Mouse (Mus musculus) heart, adult 2 months (tissue): ENCODE results near the gene Ephx1. TPM values are rescaled to one million over a fixed set of nuclear protein-coding genes. Genes with fewer than 3 reads are reported as not detected.

Source experiments
- DNase-seq, 2 experiments: peaks; one replicate each; pipeline ENCODE4 v3.0.0; 2021
- H3K27ac ChIP-seq: fragments of 200-600 bp; 2 replicates; pipeline ENCODE4 v1.8.1; 2022
- H3K27me3 ChIP-seq: fragments of 200-500 bp; 2 replicates; pipeline ENCODE4 v1.6.1; 2012; ENCODE audit warnings: mild to moderate bottlenecking, low read length, inconsistent platforms, mixed read lengths; ENCODE audit not compliant: control insufficient read depth, insufficient read depth
- H3K36me3 ChIP-seq: fragments of 200-500 bp; 2 replicates; pipeline ENCODE4 v1.6.1; 2012; ENCODE audit warnings: low read length, inconsistent platforms; ENCODE audit not compliant: control insufficient read depth, insufficient read depth
- H3K4me1 ChIP-seq: fragments of 200-500 bp; 2 replicates; pipeline ENCODE4 v1.6.1; 2011; ENCODE audit warnings: low read length; ENCODE audit not compliant: control insufficient read depth, insufficient read depth
- H3K4me3 ChIP-seq: fragments of 200-600 bp; 2 replicates; pipeline ENCODE4 v1.8.1; 2022
- H3K79me2 ChIP-seq: fragments of 200-500 bp; replicated peaks from 2 replicates; pipeline ENCODE4 v1.6.1; 2012; ENCODE audit warnings: mild to moderate bottlenecking, inconsistent platforms, low read length, moderate library complexity, mixed read lengths; ENCODE audit not compliant: control insufficient read depth, insufficient read depth
- H3K9ac ChIP-seq: fragments of 200-500 bp; 2 replicates; pipeline ENCODE4 v1.6.1; 2012; ENCODE audit warnings: low read depth, mild to moderate bottlenecking, control low read depth, inconsistent platforms, low read length, mixed read lengths
- CTCF ChIP-seq: fragments of 200-600 bp; IDR thresholded peaks from 2 replicates; pipeline ENCODE4 v1.8.1; 2022; ENCODE audit warnings: antibody characterized with exemption, mild to moderate bottlenecking, moderate library complexity
- EP300 ChIP-seq: fragments of 200-500 bp; IDR thresholded peaks from 2 replicates; pipeline ENCODE4 v1.6.1; 2011; ENCODE audit warnings: low read depth, low read length, control low read depth; ENCODE audit not compliant: insufficient read depth
- POLR2A ChIP-seq: fragments of 200-500 bp; IDR thresholded peaks from 2 replicates; pipeline ENCODE4 v1.6.1; 2011; ENCODE audit warnings: mild to moderate bottlenecking, low read depth, low read length, control low read depth; ENCODE audit not compliant: insufficient read depth
- whole genome bisulfite sequencing: fragments of 180-500 bp; shearing (Covaris S2); methylation state at CpG from one replicate; pipeline ENCODE4 v1.1.7; 2018; 5-methylcytosine and 5-hydroxymethylcytosine counted together
- intact Hi-C: fragments of 180-260 bp; cut with DNase I; formaldehyde crosslinking; loops from one replicate; pipeline ENCODE4 v1.15.1; 2025
- polyA plus RNA-seq: library from polyadenylated mRNA; depleted of rRNA; stranded (reverse); fragments of >200 nt; gene quantifications from 2 replicates; pipeline ENCODE4 v1.2.3, GENCODE M21; 2012
- total RNA-seq, 2 experiments: library from RNA; stranded (reverse); gene quantifications; 2 replicates each; pipeline ENCODE4 v1.2.3; 2021

Gene Ephx1
- total and polyA plus RNA-seq, 3 experiments, result 29.8 to 41.1 (median 40.4) TPM

GRCm38 (mm10) chr1:181015558-181015957 lies 5.1 kb downstream of the Ephx1 start:
- H3K27me3 ChIP-seq, result no peaks in the 10 kb centered on the region
- intact Hi-C loops, result loop anchor here (5.0 kb wide), 1 partner anchor 1213 kb away; the partner anchor contains the start of genes Ahctf1 and Gm10518
- TF ChIP-seq CTCF (no peak), EP300 (no peak), POLR2A (peak; percentile 66)
- peaks cover 3% of the 10 kb centered on the region for H3K36me3 ChIP-seq
- H3K27ac ChIP-seq, result peak overlapping the region; percentile 92
- H3K4me1 ChIP-seq, result peaks cover 21% of the 10 kb centered on the region
- peak overlapping the region; percentile 69; the same call in 1 of the 2 replicates for H3K4me3 ChIP-seq
- H3K79me2 ChIP-seq, result no peaks in the 10 kb centered on the region
- DNase-seq, result peak; percentile 82 to 89
- H3K9ac ChIP-seq, result peak overlapping the region; percentile 42; the same call in 1 of the 2 replicates

- Histone ChIP-seq H3K27ac (peak overlapping the region; percentile 92), H3K9ac (peak overlapping the region; percentile 42; the same call in 1 of the 2 replicates), H3K27me3 (no peaks in the 10 kb centered on the region), H3K4me3 (peak overlapping the region; percentile 5; the same call in 1 of the 2 replicates), H3K79me2 (no peaks in the 10 kb centered on the region), H3K36me3 (peaks cover 3% of the 10 kb centered on the region), H3K4me1 (peaks cover 26% of the 10 kb centered on the region)
- 37% methylated on average over 6 of the region's 6 CpGs for WGBS
- TF ChIP-seq EP300 (0 out of 2 replicates have a peak, but pooled peaks have one; percentile 42), POLR2A (peak; percentile 41; the same call in 1 of the 2 replicates), CTCF (no peak)
- intact Hi-C loops, result loop anchor here (5.0 kb wide), 1 partner anchor 1213 kb away; the partner anchor contains the start of genes Ahctf1 and Gm10518
- peak; percentile 80 to 83 for DNase-seq
These were observed 5.8 kb downstream of the Ephx1 start for GRCm38 (mm10) chr1:181014731-181015500.

GRCm38 (mm10) chr1:181013446-181013845 lies 7.3 kb downstream of the Ephx1 start:
- Histone ChIP-seq H3K79me2 (no peaks in the 10 kb centered on the region), H3K36me3 (peaks cover 3% of the 10 kb centered on the region), H3K4me1 (peaks cover 32% of the 10 kb centered on the region), H3K27ac (no peak overlapping the region), H3K4me3 (no peak overlapping the region), H3K9ac (no peak overlapping the region), H3K27me3 (no peaks in the 10 kb centered on the region)
- intact Hi-C loops, result no loop called here
- WGBS, result 80% methylated on average over 6 of the region's 6 CpGs
- no peak for DNase-seq
- no peak for TF ChIP-seq EP300
- TF ChIP-seq POLR2A, result no peak
- no peak for TF ChIP-seq CTCF

GRCm38 (mm10) chr1:181012416-181012815 lies 8.3 kb downstream of the Ephx1 start:
- no peak overlapping the region; the same call in 1 of the 2 replicates for H3K27ac ChIP-seq
- H3K4me3 ChIP-seq, result no peak overlapping the region
- no peak for DNase-seq
- no peak overlapping the region for H3K9ac ChIP-seq
- WGBS, result 83% methylated on average over 3 of the region's 3 CpGs
- no peaks in the 10 kb centered on the region for H3K79me2 ChIP-seq
- H3K27me3 ChIP-seq, result no peaks in the 10 kb centered on the region
- peaks cover 3% of the 10 kb centered on the region for H3K36me3 ChIP-seq
- peaks cover 35% of the 10 kb centered on the region for H3K4me1 ChIP-seq
- intact Hi-C loops, result no loop called here
- TF ChIP-seq CTCF (no peak), POLR2A (no peak), EP300 (no peak)

GRCm38 (mm10) chr1:181011601-181012000 lies 9.1 kb downstream of the Ephx1 start:
- H3K36me3 ChIP-seq, result peaks cover 3% of the 10 kb centered on the region
- WGBS, result 63% methylated on average over 5 of the region's 5 CpGs
- H3K4me3 ChIP-seq, result no peak overlapping the region
- no peaks in the 10 kb centered on the region for H3K79me2 ChIP-seq
- intact Hi-C loops, result no loop called here
- H3K27me3 ChIP-seq, result no peaks in the 10 kb centered on the region
- DNase-seq, result peak in 1 of 2 experiments; percentile 6
- no peak for TF ChIP-seq EP300
- no peak for TF ChIP-seq POLR2A
- no peak for TF ChIP-seq CTCF
- no peak overlapping the region for H3K9ac ChIP-seq
- H3K4me1 ChIP-seq, result peaks cover 36% of the 10 kb centered on the region
- H3K27ac ChIP-seq, result peak overlapping the region; percentile 61
